Comparison of ENCODE assay signal across 24 mouse cellular contexts in genomic region chr7:99982256-99983242, GRCm38 (mm10). TPM values are rescaled to one million over a fixed set of nuclear protein-coding genes. Genes with fewer than 3 reads are reported as not detected.
DNase-seq lines count a peak whose midpoint lies in the region; ATAC-seq and TF ChIP-seq lines count a peak whose summit lies in the region.
"Had no signal": no experiment of that assay in that cellular context is flagged by ENCODE, and none has a peak within 500 bp of the region (broad histone marks: within the 10 kb centered on the region; RNA-seq: fewer than 3 reads in every experiment).

No protein-coding gene starts in this region.

- peaks cover 2% of the 10 kb centered on the region; the same call in 1 of the 2 replicates for H3K4me1 ChIP-seq in cortical plate, adult 2 months (ENCODE audit: control insufficient read depth, insufficient read depth, low read length)

- peak; percentile 45 for ATAC-seq in megakaryocyte progenitor cell, adult 5-6 weeks (replicated peaks; ENCODE audit: poor library complexity)
- ATAC-seq: forebrain, embryonic 14.5 days had no signal

- peak; percentile 43 to 48 for DNase-seq in layer of hippocampus, adult 8-10 months (ENCODE audit: low spot score in 2 of 2)
- no peak for DNase-seq in layer of hippocampus, adult 9-10 months (ENCODE audit: low spot score)
- peak; percentile 67 for DNase-seq in right cerebral cortex, adult 18-20 months
- no peak for DNase-seq in right cerebral cortex, postnatal 25 days
- no peak for DNase-seq in kidney, adult 11 months
- DNase-seq in adrenal gland, adult 2 months: no peak
- DNase-seq: cerebellum, adult 11 months; gastrocnemius, postnatal 36 days; kidney, adult 2 months; kidney, postnatal 14 days; liver; lung, adult 18-20 months; lung, postnatal 36 days; thymus, postnatal 4 days had no signal

- H3K27ac ChIP-seq in cortical plate, adult 2 months (ENCODE audit: insufficient read depth, low read length): peak overlapping the region; percentile 63
- H3K27ac ChIP-seq: embryonic facial prominence, embryonic 13.5 days; midbrain, embryonic 12.5 days; neural tube, embryonic 12.5 days had no signal

- H3K4me3 ChIP-seq in cortical plate, adult 2 months (ENCODE audit: insufficient read depth, low read length): no peak overlapping the region
- H3K4me3 ChIP-seq: embryonic facial prominence, embryonic 13.5 days; midbrain, embryonic 12.5 days; neural tube, embryonic 12.5 days had no signal

- no peak for TF ChIP-seq CTCF in cortical plate, adult 2 months (IDR thresholded peaks at IDR 0.05; ENCODE audit: extremely low read depth, insufficient read depth, low read length)

- no peak for TF ChIP-seq POLR2A in cortical plate, adult 2 months (IDR thresholded peaks at IDR 0.05; ENCODE audit: extremely low read depth, insufficient read depth, low read length)

RNA-seq across cellular contexts. Expression of gene Rnf169, which starts 2.3 kb away (rescaled TPM):
- total RNA-seq in layer of hippocampus, adult 8-10 months (2022): 10 to 100 TPM; 27.7 to 34.0 (median 29.0) TPM
- 23.7 TPM in 2 replicates for polyA plus RNA-seq in cortical plate, adult 2 months (2012; rRNA removed)
- 11.3 and 13.3 TPM in 2 replicates for total RNA-seq in megakaryocyte progenitor cell, adult 5-6 weeks (2015)
- total RNA-seq in megakaryocyte progenitor cell, adult 5-6 weeks (2017): 14.1 and 18.3 TPM in 2 replicates
- 10 to 100 TPM; 13.0 to 13.8 TPM for total RNA-seq in adrenal gland, adult 2 months (2021)
- 3.7 and 5.0 TPM in 2 replicates for polyA plus RNA-seq in adrenal gland, adult 2 months (2012; rRNA removed)

RNA-seq across cellular contexts. Expression of gene Chrdl2, which starts 23.4 kb away (rescaled TPM):
- under 1 TPM in 2 of 4 experiments, not detected in 2; 0.58 to 0.66 TPM for total RNA-seq in layer of hippocampus, adult 8-10 months (2022)
- 0.61 and 0.68 TPM in 2 replicates for polyA plus RNA-seq in cortical plate, adult 2 months (2012; rRNA removed)
- not detected in 2 replicates for total RNA-seq in megakaryocyte progenitor cell, adult 5-6 weeks (2015)
- total RNA-seq in megakaryocyte progenitor cell, adult 5-6 weeks (2017): not detected in 2 replicates
- total RNA-seq in adrenal gland, adult 2 months (2021): not detected
- 0.33 TPM in 1 of 2 replicates, not detected in the other for polyA plus RNA-seq in adrenal gland, adult 2 months (2012; rRNA removed)
- total RNA-seq: adrenal gland, adult 18-20 months; hematopoietic stem cell, adult 5-6 weeks had no signal
- polyA plus RNA-seq: C2C12; forebrain, embryonic 14.5 days; heart, embryonic 16.5 days; midbrain, embryonic 12.5 days had no signal

Comparison
In these comparisons a context has a peak if more than half of its experiments do, and no peak if none do; other contexts are left out.
1. DNase-seq: peak in layer of hippocampus, adult 8-10 months (2 of 2) and right cerebral cortex, adult 18-20 months (single experiment); none in layer of hippocampus, adult 9-10 months (single experiment), right cerebral cortex, postnatal 25 days (single experiment), kidney, adult 11 months (single experiment) and adrenal gland, adult 2 months (single experiment).